Mouse (Mus musculus) ovary, postnatal 36 days (tissue): ENCODE data around the gene Sfta2.
A peak's percentile ranks its signal among the peaks of the same experiment; 100 is the strongest.

Source experiments
- DNase-seq: peaks from one replicate; pipeline ENCODE4 v3.0.0; 2022; ENCODE audit warnings: low spot score, mixed read lengths

Sfta2 gene

GRCm38 (mm10) chr17:35593786-35594185 is 7.6 kb upstream of the Sfta2 start:
- DNase-seq: no peak

DNA sequence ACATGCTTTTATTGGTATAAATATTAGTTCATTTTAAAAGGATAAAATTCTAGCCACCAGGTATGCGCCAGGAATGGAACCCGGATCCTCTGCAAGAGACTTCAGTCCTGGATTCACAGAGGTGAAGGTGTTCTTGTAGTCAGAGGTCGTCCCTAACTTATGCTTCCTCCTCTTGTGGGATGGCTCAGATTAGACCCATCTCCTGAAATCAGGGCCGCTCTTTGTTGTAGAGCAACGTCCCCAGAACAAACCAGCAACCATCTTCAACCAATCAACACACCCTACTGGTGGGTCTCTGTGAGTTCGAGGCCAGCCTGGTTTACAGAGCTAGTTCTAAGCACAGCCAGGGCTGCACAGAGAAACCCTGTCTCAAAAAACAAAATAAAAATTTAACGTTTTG is 6.9 kb upstream of the Sfta2 start:
- DNase-seq: no peak

DNA sequence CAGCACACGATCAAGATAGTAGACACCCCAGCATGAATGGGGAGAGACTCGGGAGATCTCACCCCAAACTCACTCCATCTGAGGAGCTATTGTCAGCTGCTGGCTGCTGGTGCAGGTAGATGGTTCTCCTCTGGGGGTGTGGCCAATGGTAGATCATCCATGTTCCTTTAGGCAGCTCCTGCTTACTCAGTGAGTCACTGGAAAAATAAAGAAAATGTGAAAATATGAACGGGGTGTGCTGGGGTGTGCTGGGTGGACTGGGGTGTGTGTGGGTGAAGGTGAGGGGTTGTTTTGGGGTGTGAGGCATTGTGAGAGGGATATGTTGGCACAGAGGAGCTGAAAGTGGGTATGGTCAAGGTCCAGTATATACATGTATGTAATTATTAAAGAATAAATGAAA is 4.0 kb upstream of the Sfta2 start:
- DNase-seq: no peak

DNA sequence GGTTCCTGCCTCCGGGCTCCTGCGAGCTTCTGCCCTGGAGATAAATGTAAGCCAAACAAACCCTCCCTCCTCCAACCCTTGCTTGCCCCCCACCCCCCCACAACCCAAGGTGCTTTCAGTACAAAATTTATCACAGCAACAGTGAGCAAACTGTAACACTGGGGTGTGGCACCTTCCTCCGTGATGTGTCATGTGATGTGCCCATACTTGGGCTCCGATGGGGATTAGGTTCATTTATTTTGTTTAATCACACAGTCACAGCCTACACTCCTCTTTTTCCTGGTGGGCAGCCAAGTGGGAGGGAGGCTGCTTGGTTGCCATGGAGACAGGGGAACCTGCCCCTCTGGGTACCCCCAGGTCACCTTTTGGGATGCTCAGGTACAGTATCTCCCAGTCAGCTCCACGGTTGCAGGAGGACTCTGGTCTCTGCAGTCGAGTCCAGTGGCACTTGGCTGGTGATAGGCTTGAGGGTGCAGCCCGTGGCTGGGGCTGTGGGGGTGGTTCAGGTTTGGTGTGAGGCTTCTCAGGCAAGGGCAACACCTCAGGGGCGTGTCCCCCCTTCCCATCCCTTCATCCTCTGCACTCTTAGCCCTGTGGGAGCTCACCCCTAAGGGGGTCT is 496 bp downstream of the Sfta2 start:
- no peak for DNase-seq

- no peak for DNase-seq
Observed at GRCm38 (mm10) chr17:35617127-35617526, 15.8 kb downstream of the Sfta2 start.

- no peak for DNase-seq
Observed at GRCm38 (mm10) chr17:35626537-35626936, 25.2 kb downstream of the Sfta2 start, which contains the start of gene Gm9573. Gene Gm9573 (minus strand): TSS chr17:35626637.

GRCm38 (mm10) chr17:35633992-35634391 is 32.6 kb downstream of the Sfta2 start:
- DNase-seq: peak; percentile 39

GRCm38 (mm10) chr17:35635202-35635601 is 33.9 kb downstream of the Sfta2 start:
- DNase-seq: no peak

GRCm38 (mm10) chr17:35635699-35636111 is 34.4 kb downstream of the Sfta2 start:
- DNase-seq: peak; percentile 47

DNA sequence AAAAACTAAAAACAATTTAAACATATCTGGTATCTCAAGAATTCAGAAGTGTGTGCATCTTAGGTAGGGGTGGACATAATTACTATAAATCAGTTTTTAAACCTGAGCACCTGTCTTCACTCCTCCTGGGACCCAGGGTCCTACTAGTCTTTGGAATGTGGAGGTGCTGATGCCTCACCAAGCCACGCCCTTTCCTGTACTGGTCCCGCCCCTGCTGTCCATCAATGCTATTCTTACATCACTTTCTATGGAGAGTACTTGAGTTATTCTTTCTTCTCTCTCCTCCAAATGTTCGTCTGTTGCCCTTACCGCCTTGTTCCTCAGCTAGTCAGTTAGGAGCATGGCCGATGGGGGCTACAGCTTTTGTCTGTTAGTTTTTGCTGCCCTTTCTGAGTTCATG is 35.0 kb downstream of the Sfta2 start:
- DNase-seq: no peak

DNA sequence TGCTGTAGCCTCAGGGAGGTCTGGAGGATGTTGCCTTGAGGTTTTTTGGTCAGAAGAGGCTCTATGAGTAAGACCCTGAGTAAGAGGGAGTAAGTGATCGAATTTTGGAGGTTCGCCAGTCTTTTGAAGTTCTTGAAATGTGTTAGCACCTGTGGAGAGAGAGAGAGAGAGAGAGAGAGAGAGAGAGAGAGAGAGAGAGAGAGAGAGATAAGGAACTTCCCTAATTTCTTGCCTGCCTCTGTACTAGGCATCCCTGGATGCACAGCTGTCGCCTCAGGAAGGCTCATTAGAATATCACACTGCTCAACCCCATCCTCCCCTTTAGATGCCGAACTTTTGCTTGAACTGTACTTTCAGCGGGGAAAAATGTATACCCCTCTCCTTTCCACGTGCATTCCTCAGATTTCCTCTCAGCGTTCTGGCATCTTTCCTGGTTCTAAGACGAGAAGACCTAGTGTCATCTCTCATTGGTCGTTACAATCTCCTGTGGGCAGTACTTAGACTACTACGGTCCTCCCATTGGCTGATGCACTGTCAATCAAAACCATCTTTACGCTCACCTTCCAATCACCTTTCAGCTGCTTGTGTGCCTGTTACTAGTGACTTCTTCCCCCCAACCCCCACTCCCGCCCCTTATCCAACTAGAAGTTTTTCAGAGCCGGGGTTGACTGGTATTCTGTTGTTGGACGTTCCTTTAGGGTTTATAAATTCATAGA is 37.3 kb downstream of the Sfta2 start:
- DNase-seq: peak; percentile 65

DNA sequence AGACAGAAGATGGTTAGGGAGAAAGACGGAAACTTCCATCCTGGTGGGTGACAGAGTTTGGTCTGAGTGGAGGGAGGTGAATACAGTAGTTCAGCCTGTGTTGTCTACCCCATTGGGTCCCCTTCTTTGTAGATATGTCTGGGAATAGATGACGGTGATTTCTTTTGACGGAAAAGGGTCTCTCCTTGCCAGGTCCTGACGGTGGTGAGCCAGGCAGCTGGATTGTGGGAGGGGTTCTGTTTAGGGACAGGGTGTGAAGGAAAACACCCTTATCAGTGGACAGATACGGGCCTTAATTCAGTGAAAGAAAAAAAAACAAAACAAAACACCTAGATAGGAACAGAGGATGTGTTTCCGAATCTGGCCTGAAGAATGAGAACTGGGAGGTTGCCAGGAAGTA is 38.0 kb downstream of the Sfta2 start:
- no peak for DNase-seq

DNA sequence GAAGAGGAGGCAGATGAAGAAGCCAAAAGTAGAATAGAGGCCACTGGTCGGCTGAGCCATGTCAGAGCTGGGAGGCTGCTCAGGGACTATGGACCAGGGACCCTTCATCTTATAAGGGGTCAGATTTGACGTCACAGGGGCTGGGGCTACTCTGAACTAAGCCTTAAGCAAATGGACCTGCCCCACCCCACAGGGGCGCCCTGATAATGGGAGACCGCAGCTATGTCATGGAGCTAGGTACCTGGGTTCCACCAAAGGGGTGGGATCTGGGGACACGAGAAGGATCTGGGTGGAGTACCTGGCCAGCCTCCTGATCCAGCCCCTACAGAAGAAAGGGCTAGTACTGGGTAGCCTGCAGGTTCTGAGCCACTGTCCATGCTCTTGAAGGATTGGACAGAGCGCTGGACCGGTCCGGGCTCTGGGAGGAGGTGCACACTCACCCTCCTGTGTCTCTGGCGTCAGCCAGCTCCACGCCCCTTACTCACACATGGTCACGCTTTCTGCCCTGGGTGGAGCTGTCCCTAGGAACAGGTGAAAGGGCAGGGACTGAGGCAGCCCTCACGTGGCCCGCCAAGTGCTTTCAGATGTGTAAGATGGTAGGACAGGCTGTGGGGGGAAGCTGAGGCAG is 42.4 kb downstream of the Sfta2 start, which contains the start of gene Mucl3:
TSS of gene Mucl3 (minus strand) at position 87 of the 628 bp plus-strand sequence.
- DNase-seq: no peak

- no peak for DNase-seq
Observed at GRCm38 (mm10) chr17:35649429-35649828, 48.1 kb downstream of the Sfta2 start.

DNA sequence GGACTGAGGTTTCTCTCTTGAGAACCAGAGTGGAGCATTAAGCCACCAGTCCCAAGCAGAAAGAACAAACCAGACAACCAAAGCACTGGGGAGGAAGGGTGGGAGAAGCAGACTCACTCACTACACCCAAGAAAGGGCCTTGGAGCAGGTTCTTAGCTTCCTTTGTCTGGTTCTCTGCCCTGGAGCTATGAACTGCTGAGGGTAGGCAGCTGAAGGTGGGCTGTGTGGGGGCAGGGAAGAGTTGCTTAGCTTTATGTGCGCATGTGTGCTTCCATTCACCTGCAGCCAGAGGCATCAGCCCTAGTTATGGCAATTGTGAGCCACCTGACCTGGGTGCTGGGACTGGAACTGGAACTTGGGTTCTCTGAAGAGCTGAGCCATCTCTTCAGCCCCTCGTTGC is 51.7 kb downstream of the Sfta2 start:
- DNase-seq: no peak

GRCm38 (mm10) chr17:35665957-35666515 is 64.7 kb downstream of the Sfta2 start:
- DNase-seq: peak; percentile 29

DNA sequence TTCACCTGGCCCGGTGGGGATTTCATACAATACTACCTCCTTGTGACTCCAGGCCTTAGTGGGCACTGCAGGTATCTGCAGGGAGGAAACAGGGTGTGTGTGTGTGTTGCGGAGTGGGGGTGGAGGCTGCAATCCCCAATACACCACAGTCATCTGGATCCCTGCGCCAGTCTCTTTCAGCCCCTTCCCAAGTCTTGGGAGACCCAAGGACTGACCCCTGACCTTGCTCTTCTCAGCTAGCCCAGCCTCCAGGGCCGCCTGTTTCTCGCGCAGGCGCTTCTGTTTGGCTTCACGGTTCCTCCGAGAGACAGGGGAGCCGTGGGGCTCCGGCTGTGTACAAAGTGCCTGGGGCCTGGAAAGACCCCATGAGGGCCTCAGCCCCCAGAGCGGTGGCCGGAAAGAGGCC is 65.5 kb downstream of the Sfta2 start:
- no peak for DNase-seq

- DNase-seq: peak; percentile 96
Observed at GRCm38 (mm10) chr17:35667334-35668065, 66.2 kb downstream of the Sfta2 start, which contains the start of gene Vars2. Gene Vars2 (minus strand): TSS chr17:35667592.

DNA sequence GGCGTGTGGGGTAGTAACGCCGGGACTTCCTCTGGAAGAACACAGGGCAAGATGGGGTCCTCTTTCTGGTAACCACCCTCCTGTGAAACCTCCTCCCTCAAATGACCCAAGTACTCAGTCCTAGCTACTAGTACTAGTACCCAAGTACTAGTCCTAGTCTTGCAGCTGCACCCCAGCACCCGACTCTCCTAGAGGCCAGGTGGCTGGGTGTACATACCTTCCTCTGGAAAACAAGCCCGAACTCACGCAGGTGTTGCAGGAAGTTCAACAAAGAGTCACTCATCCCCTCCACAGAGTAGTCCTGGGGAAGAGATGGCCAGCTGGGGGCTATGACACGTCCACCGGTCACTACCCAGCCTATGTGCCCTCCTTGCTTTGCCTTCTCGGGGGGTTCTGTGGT is 68.4 kb downstream of the Sfta2 start:
- peak; percentile 2 for DNase-seq

GRCm38 (mm10) chr17:35671846-35672245 is 70.5 kb downstream of the Sfta2 start:
- DNase-seq: no peak

DNA sequence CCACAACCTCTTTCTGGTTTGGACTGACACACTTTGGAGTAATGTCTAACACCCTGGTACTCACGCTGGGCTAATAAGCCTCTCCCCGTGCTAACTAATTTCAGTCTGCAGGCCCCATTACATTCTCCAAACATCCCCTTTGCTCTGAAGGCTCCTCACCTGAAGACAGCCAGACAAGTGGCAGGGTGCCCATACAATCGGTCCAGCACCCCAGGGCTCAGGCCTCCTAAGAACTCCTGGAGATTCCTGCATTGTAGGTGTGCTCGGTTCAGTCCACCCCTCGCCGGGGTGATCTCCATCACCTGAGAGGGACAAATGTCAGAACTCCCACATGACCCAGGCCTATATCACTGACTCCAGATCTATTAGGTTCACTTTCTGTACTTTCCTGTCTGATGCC is 71.2 kb downstream of the Sfta2 start:
- DNase-seq: no peak

DNA sequence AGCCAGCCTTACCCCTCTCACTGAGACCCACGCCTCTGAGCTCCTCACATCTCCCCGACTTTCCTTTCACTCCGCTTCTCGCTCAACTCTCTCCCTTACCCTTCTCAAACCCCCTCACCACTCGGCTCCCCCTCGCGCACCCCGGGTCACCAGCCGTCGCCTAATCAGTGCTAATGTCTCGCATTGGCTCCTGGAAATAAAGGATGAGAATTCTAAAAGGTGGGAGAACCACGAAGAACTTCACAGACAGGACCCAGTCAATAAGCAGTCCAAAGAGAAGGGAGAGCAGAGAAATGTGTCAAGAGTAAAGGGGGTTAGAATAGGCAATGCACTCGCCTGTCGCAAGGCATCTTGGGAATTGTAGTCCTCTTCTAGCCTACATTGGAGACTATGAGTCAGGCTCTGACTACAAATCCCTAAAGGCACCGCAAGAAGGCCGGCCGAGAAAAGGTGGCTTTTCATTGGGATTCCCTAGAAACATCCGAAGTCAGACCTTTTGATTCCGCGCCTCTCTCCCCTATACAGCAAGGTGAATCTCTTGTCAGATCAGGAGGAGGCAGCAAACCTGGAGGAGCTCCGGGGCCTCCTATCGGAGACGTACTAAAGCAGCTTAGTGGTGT is 72.2 kb downstream of the Sfta2 start, which contains the start of gene Gtf2h4:
TSS of gene Gtf2h4 (minus strand) at position 324 of the 620 bp plus-strand sequence.
- DNase-seq: peak; percentile 70
